Mouse (Mus musculus): ENCODE measurements around the gene Sorl1.

- no peak for TF ChIP-seq GATA1 (IDR thresholded peaks at IDR 0.05; ENCODE audit: low read length)
- TF ChIP-seq TAL1 (IDR thresholded peaks at IDR 0.05; ENCODE audit: low read length): no peak
These were observed 40.8 kb upstream of the Sorl1 start for GRCm38 (mm10) chr9:42164930-42165329.
